Mouse (Mus musculus): ENCODE data around the gene Chd6.

Gene Chd6

GRCm38 (mm10) chr2:160977248-160977647, 131.6 kb downstream of the Chd6 start:
- TF ChIP-seq GATA4 (IDR thresholded peaks at IDR 0.05; ENCODE audit: insufficient replicate concordance, low read length), result no peak

- TF ChIP-seq GATA4 (IDR thresholded peaks at IDR 0.05; ENCODE audit: insufficient replicate concordance, low read length), result no peak
Observed at GRCm38 (mm10) chr2:160973648-160974215, 135.1 kb downstream of the Chd6 start.

GRCm38 (mm10) chr2:160972103-160972792, 136.6 kb downstream of the Chd6 start:
- TF ChIP-seq GATA4 (IDR thresholded peaks at IDR 0.05; ENCODE audit: insufficient replicate concordance, low read length), result no peak

- no peak for TF ChIP-seq GATA4 (IDR thresholded peaks at IDR 0.05; ENCODE audit: insufficient replicate concordance, low read length)
Observed at GRCm38 (mm10) chr2:160962149-160962548, 146.7 kb downstream of the Chd6 start.

- no peak for TF ChIP-seq GATA4 (IDR thresholded peaks at IDR 0.05; ENCODE audit: insufficient replicate concordance, low read length)
Observed at GRCm38 (mm10) chr2:160960956-160961646, 147.8 kb downstream of the Chd6 start.

- no peak for TF ChIP-seq GATA4 (IDR thresholded peaks at IDR 0.05; ENCODE audit: insufficient replicate concordance, low read length)
Observed at GRCm38 (mm10) chr2:160959901-160960300, 149.0 kb downstream of the Chd6 start.

GRCm38 (mm10) chr2:160958737-160959136, 150.1 kb downstream of the Chd6 start:
- TF ChIP-seq GATA4 (IDR thresholded peaks at IDR 0.05; ENCODE audit: insufficient replicate concordance, low read length), result no peak

- no peak for TF ChIP-seq GATA4 (IDR thresholded peaks at IDR 0.05; ENCODE audit: insufficient replicate concordance, low read length)
Observed at GRCm38 (mm10) chr2:160955331-160955730, 153.5 kb downstream of the Chd6 start.

GRCm38 (mm10) chr2:160954541-160954940, 154.3 kb downstream of the Chd6 start:
- TF ChIP-seq GATA4 (IDR thresholded peaks at IDR 0.05; ENCODE audit: insufficient replicate concordance, low read length), result no peak

- TF ChIP-seq GATA4 (IDR thresholded peaks at IDR 0.05; ENCODE audit: insufficient replicate concordance, low read length), result no peak
Observed at GRCm38 (mm10) chr2:160953131-160953873, 155.6 kb downstream of the Chd6 start.

GRCm38 (mm10) chr2:160951595-160951994, 157.3 kb downstream of the Chd6 start:
- TF ChIP-seq GATA4 (IDR thresholded peaks at IDR 0.05; ENCODE audit: insufficient replicate concordance, low read length), result no peak

- no peak for TF ChIP-seq GATA4 (IDR thresholded peaks at IDR 0.05; ENCODE audit: insufficient replicate concordance, low read length)
Observed at GRCm38 (mm10) chr2:160942443-160942842, 166.4 kb downstream of the Chd6 start.

- no peak for TF ChIP-seq GATA4 (IDR thresholded peaks at IDR 0.05; ENCODE audit: insufficient replicate concordance, low read length)
Observed at GRCm38 (mm10) chr2:160940930-160941709, 167.8 kb downstream of the Chd6 start.

GRCm38 (mm10) chr2:160934451-160934850, 174.4 kb downstream of the Chd6 start:
- no peak for TF ChIP-seq GATA4 (IDR thresholded peaks at IDR 0.05; ENCODE audit: insufficient replicate concordance, low read length)

GRCm38 (mm10) chr2:160933890-160934289, 175.0 kb downstream of the Chd6 start:
- no peak for TF ChIP-seq GATA4 (IDR thresholded peaks at IDR 0.05; ENCODE audit: insufficient replicate concordance, low read length)

All from liver, adult (tissue).